Mouse (Mus musculus) left cerebral cortex, postnatal 10 days (tissue): ENCODE measurements around the gene Ctnnd1. TPM values are rescaled to one million over a fixed set of nuclear protein-coding genes. Genes with fewer than 3 reads are reported as not detected.

Experiments
- DNase-seq, 2 experiments: peaks; one replicate each; pipeline ENCODE4 v3.0.0; 2021 to 2022; ENCODE audit warnings: low spot score in 2 of 2, mixed read lengths in 1 of 2; ENCODE audit errors: extremely low spot score in 1 of 2
- intact Hi-C: fragments of 180-260 bp; cut with DNase I; formaldehyde crosslinking; loops from one replicate; pipeline ENCODE4 v1.15.1; 2025
- total RNA-seq, 2 experiments: library from RNA; stranded (reverse); gene quantifications; 2 replicates each; pipeline ENCODE4 v1.2.3; 2021

Ctnnd1 gene
- total RNA-seq, 2 experiments from 2014 or later: 61.3 to 64.7 TPM

GRCm38 (mm10) chr2:84653354-84653753 lies 2.8 kb upstream of the Ctnnd1 start:
- DNase-seq: no peak
- intact Hi-C loops: no loop called here

GRCm38 (mm10) chr2:84649674-84650073 lies 891 bp downstream of the Ctnnd1 start:
- no peak for DNase-seq
- intact Hi-C loops: no loop called here

GRCm38 (mm10) chr2:84648369-84648768 lies 2.2 kb downstream of the Ctnnd1 start:
- intact Hi-C loops: no loop called here
- DNase-seq: no peak

- no peak for DNase-seq
- intact Hi-C loops: no loop called here
Measured at GRCm38 (mm10) chr2:84647051-84647568, 3.5 kb downstream of the Ctnnd1 start.

- intact Hi-C loops: no loop called here
- DNase-seq: no peak
Measured at GRCm38 (mm10) chr2:84646138-84646537, 4.4 kb downstream of the Ctnnd1 start.

- intact Hi-C loops: no loop called here
- DNase-seq: no peak
Measured at GRCm38 (mm10) chr2:84640833-84641232, 9.7 kb downstream of the Ctnnd1 start.

- DNase-seq: no peak
- intact Hi-C loops: no loop called here
Measured at GRCm38 (mm10) chr2:84638428-84639220, 11.9 kb downstream of the Ctnnd1 start.

GRCm38 (mm10) chr2:84637452-84638165 lies 13.0 kb downstream of the Ctnnd1 start:
- intact Hi-C loops: no loop called here
- peak in 1 of 2 experiments; percentile 35 for DNase-seq

- intact Hi-C loops: no loop called here
- DNase-seq: no peak
Measured at GRCm38 (mm10) chr2:84636231-84636741, 14.3 kb downstream of the Ctnnd1 start.

GRCm38 (mm10) chr2:84635611-84636010 lies 15.0 kb downstream of the Ctnnd1 start:
- DNase-seq: peak; percentile 73 to 93
- intact Hi-C loops: no loop called here

- peak in 1 of 2 experiments; percentile 35 for DNase-seq
- intact Hi-C loops: no loop called here
Measured at GRCm38 (mm10) chr2:84634934-84635482, 15.6 kb downstream of the Ctnnd1 start.

GRCm38 (mm10) chr2:84634006-84634405 lies 16.6 kb downstream of the Ctnnd1 start:
- intact Hi-C loops: no loop called here
- no peak for DNase-seq

GRCm38 (mm10) chr2:84632999-84633398 lies 17.6 kb downstream of the Ctnnd1 start:
- DNase-seq: no peak
- intact Hi-C loops: no loop called here

GRCm38 (mm10) chr2:84632001-84632400 lies 18.6 kb downstream of the Ctnnd1 start:
- intact Hi-C loops: no loop called here
- no peak for DNase-seq

- DNase-seq: no peak
- intact Hi-C loops: no loop called here
Measured at GRCm38 (mm10) chr2:84627036-84627435, 23.5 kb downstream of the Ctnnd1 start.

GRCm38 (mm10) chr2:84626366-84626975 lies 24.1 kb downstream of the Ctnnd1 start:
- intact Hi-C loops: no loop called here
- DNase-seq: no peak

- no peak for DNase-seq
- intact Hi-C loops: no loop called here
Measured at GRCm38 (mm10) chr2:84624201-84624600, 26.4 kb downstream of the Ctnnd1 start.

GRCm38 (mm10) chr2:84623428-84624119 lies 27.0 kb downstream of the Ctnnd1 start:
- no peak for DNase-seq
- intact Hi-C loops: no loop called here

GRCm38 (mm10) chr2:84622668-84623067 lies 27.9 kb downstream of the Ctnnd1 start:
- no peak for DNase-seq
- intact Hi-C loops: no loop called here
